In genomic region chr1:40059122-40059774, GRCm38 (mm10) we compare ENCODE assay signal across 12 mouse cellular contexts. TPM values are rescaled to one million over a fixed set of nuclear protein-coding genes. Genes with fewer than 3 reads are reported as not detected.
DNase-seq lines count a peak whose midpoint lies in the region; ATAC-seq lines count a peak whose summit lies in the region.
"Had no signal": no experiment of that assay in that cellular context is flagged by ENCODE, and none has a peak within 500 bp of the region (broad histone marks: within the 10 kb centered on the region; RNA-seq: fewer than 3 reads in every experiment).

No protein-coding gene starts in this region.

- peaks cover 4% of the 10 kb centered on the region; the same call in 1 of the 2 replicates for H3K27me3 ChIP-seq in limb, embryonic 13.5 days
- no peaks in the 10 kb centered on the region for H3K27me3 ChIP-seq in limb, embryonic 10.5 days (ENCODE audit: low read depth, poor library complexity, severe bottlenecking)
- H3K27me3 ChIP-seq in lung, embryonic 16.5 days (ENCODE audit: control insufficient read depth, insufficient read depth, low read depth, low read length): no peaks in the 10 kb centered on the region
- H3K27me3 ChIP-seq in stomach, embryonic 16.5 days (ENCODE audit: control insufficient read depth, insufficient read depth, low read length): no peaks in the 10 kb centered on the region
- no peaks in the 10 kb centered on the region for H3K27me3 ChIP-seq in hindbrain, embryonic 16.5 days (replicated peaks; ENCODE audit: control insufficient read depth, insufficient read depth, low read length)
- H3K27me3 ChIP-seq: limb, embryonic 12.5 days had no signal

- no peak overlapping the region for H3K4me2 ChIP-seq in limb, embryonic 13.5 days (replicated peaks)
- H3K4me2 ChIP-seq in lung, embryonic 16.5 days (ENCODE audit: low read depth, low read length): no peak overlapping the region
- H3K4me2 ChIP-seq in stomach, embryonic 16.5 days (ENCODE audit: low read depth, low read length): no peak overlapping the region
- H3K4me2 ChIP-seq in hindbrain, embryonic 16.5 days (ENCODE audit: low read length): no peak overlapping the region
- H3K4me2 ChIP-seq: limb, embryonic 12.5 days had no signal

- no peaks in the 10 kb centered on the region for H3K4me1 ChIP-seq in limb, embryonic 13.5 days
- no peaks in the 10 kb centered on the region for H3K4me1 ChIP-seq in limb, embryonic 10.5 days
- no peaks in the 10 kb centered on the region for H3K4me1 ChIP-seq in lung, embryonic 16.5 days (replicated peaks; ENCODE audit: control insufficient read depth, insufficient read depth, low read length)
- H3K4me1 ChIP-seq in stomach, embryonic 16.5 days (ENCODE audit: control insufficient read depth, insufficient read depth, low read length): no peaks in the 10 kb centered on the region
- H3K4me1 ChIP-seq in hindbrain, embryonic 16.5 days (ENCODE audit: control insufficient read depth, insufficient read depth, low read depth, low read length): no peaks in the 10 kb centered on the region; the same call in 1 of the 2 replicates
- H3K4me1 ChIP-seq: limb, embryonic 12.5 days had no signal

- no peaks in the 10 kb centered on the region for H3K36me3 ChIP-seq in limb, embryonic 13.5 days
- no peaks in the 10 kb centered on the region for H3K36me3 ChIP-seq in limb, embryonic 10.5 days
- no peaks in the 10 kb centered on the region for H3K36me3 ChIP-seq in lung, embryonic 16.5 days (ENCODE audit: control insufficient read depth, insufficient read depth, low read length)
- no peaks in the 10 kb centered on the region for H3K36me3 ChIP-seq in stomach, embryonic 16.5 days (ENCODE audit: control insufficient read depth, insufficient read depth, low read length)
- H3K36me3 ChIP-seq in hindbrain, embryonic 16.5 days (ENCODE audit: control insufficient read depth, insufficient read depth, low read length): no peaks in the 10 kb centered on the region
- H3K36me3 ChIP-seq: limb, embryonic 12.5 days had no signal

- no peak overlapping the region for H3K27ac ChIP-seq in limb, embryonic 13.5 days
- no peak overlapping the region for H3K27ac ChIP-seq in limb, embryonic 10.5 days
- no peak overlapping the region for H3K27ac ChIP-seq in lung, embryonic 16.5 days (ENCODE audit: low read length)
- 0 out of 2 replicates have a peak overlapping the region, but pooled peaks have one; percentile 1 for H3K27ac ChIP-seq in stomach, embryonic 16.5 days (ENCODE audit: low read length)
- no peak overlapping the region for H3K27ac ChIP-seq in hindbrain, embryonic 16.5 days (ENCODE audit: low read depth, low read length)
- H3K27ac ChIP-seq: limb, embryonic 12.5 days; macrophage had no signal

- no peak for ATAC-seq in limb, embryonic 13.5 days (ENCODE audit: low FRiP score, low read depth)
- ATAC-seq in granulocyte monocyte progenitor cell, adult 5-6 weeks (replicated peaks; ENCODE audit: poor library complexity, severe bottlenecking): peak; percentile 58
- peak; percentile 75 for ATAC-seq in lung, embryonic 16.5 days (ENCODE audit: low read depth)
- ATAC-seq in stomach, embryonic 16.5 days (ENCODE audit: insufficient read depth, low FRiP score): peak; percentile 31; the same call in 1 of the 2 replicates
- ATAC-seq in hindbrain, embryonic 16.5 days: no peak
- ATAC-seq: intestine, postnatal 0 days had no signal

- 0 out of 2 replicates have a peak overlapping the region, but pooled peaks have one; percentile 5 for H3K9ac ChIP-seq in limb, embryonic 13.5 days
- no peak overlapping the region for H3K9ac ChIP-seq in lung, embryonic 16.5 days (ENCODE audit: low read length)
- no peak overlapping the region for H3K9ac ChIP-seq in stomach, embryonic 16.5 days (ENCODE audit: low read length)
- H3K9ac ChIP-seq in hindbrain, embryonic 16.5 days (ENCODE audit: low read depth, low read length): no peak overlapping the region
- H3K9ac ChIP-seq: limb, embryonic 12.5 days had no signal

- no peak overlapping the region for H3K4me3 ChIP-seq in limb, embryonic 13.5 days
- H3K4me3 ChIP-seq in limb, embryonic 10.5 days: no peak overlapping the region
- no peak overlapping the region for H3K4me3 ChIP-seq in lung, embryonic 16.5 days (ENCODE audit: low read length)
- H3K4me3 ChIP-seq in stomach, embryonic 16.5 days (replicated peaks; ENCODE audit: low read length): no peak overlapping the region
- no peak overlapping the region for H3K4me3 ChIP-seq in hindbrain, embryonic 16.5 days (ENCODE audit: low read length)
- H3K4me3 ChIP-seq: erythroblast, embryonic 14.5 days; limb, embryonic 12.5 days had no signal

- 68% methylated on average over 4 of the region's 4 CpGs for WGBS in limb, embryonic 13.5 days
- 89% methylated on average over 4 of the region's 4 CpGs for WGBS in limb, embryonic 10.5 days
- 65% methylated on average over 4 of the region's 4 CpGs for WGBS in lung, embryonic 16.5 days
- WGBS in stomach, embryonic 16.5 days: 55% methylated on average over 4 of the region's 4 CpGs
- 83% methylated on average over 4 of the region's 4 CpGs for WGBS in hindbrain, embryonic 16.5 days

- DNase-seq in limb, embryonic 10.5 days (ENCODE audit: low spot score): no peak
- DNase-seq in right cerebral cortex, postnatal 25 days: no peak
- no peak for DNase-seq in left cerebral cortex, postnatal 36 days (ENCODE audit: low spot score in 2 of 2)

- H3K9me3 ChIP-seq in limb, embryonic 13.5 days: no peaks in the 10 kb centered on the region
- no peaks in the 10 kb centered on the region for H3K9me3 ChIP-seq in limb, embryonic 10.5 days (replicated peaks)
- no peaks in the 10 kb centered on the region for H3K9me3 ChIP-seq in lung, embryonic 16.5 days (ENCODE audit: control insufficient read depth, low read length)
- no peaks in the 10 kb centered on the region for H3K9me3 ChIP-seq in stomach, embryonic 16.5 days (replicated peaks; ENCODE audit: control insufficient read depth, low read length)
- no peaks in the 10 kb centered on the region for H3K9me3 ChIP-seq in hindbrain, embryonic 16.5 days (ENCODE audit: control insufficient read depth, low read length)
- H3K9me3 ChIP-seq: limb, embryonic 12.5 days had no signal

- intact Hi-C loops in left cerebral cortex, postnatal 36 days (cut with DNase I): no loop called here

RNA-seq across cellular contexts. Expression of gene Il1r2, which starts 14.6 kb away (rescaled TPM):
- 1.6 and 1.9 TPM in 2 replicates for polyA plus RNA-seq in limb, embryonic 13.5 days (2015; fragmentation: Nextera tagmentation; extraction: Ambion mirVana)
- polyA plus RNA-seq in limb, embryonic 10.5 days (2016; fragmentation: Nextera tagmentation; extraction: Ambion mirVana): 0.41 and 0.54 TPM in 2 replicates
- total RNA-seq in granulocyte monocyte progenitor cell, adult 5-6 weeks (2014; fragmentation: Nextera tagmentation): not detected in 2 replicates
- 0.88 and 2.9 TPM in 2 replicates for total RNA-seq in granulocyte monocyte progenitor cell, adult 5-6 weeks (2017)
- 0.69 and 1.1 TPM in 2 replicates for polyA plus RNA-seq in lung, embryonic 16.5 days (2015; fragmentation: Nextera tagmentation; extraction: Ambion mirVana)
- polyA plus RNA-seq in stomach, embryonic 16.5 days (2015; fragmentation: Nextera tagmentation; extraction: Ambion mirVana): 14.1 and 28.0 TPM in 2 replicates
- total RNA-seq in left cerebral cortex, postnatal 36 days (2021): not detected
- polyA plus RNA-seq in hindbrain, embryonic 16.5 days (2015; fragmentation: Nextera tagmentation; extraction: Ambion mirVana): 1.2 TPM in 2 replicates
- polyA plus RNA-seq: erythroblast, embryonic 14.5 days had no signal

Comparison
In these comparisons a context has a peak if more than half of its experiments do, and no peak if none do; other contexts are left out.
1. ATAC-seq: peak in granulocyte monocyte progenitor cell, adult 5-6 weeks (single experiment), lung, embryonic 16.5 days (single experiment) and stomach, embryonic 16.5 days (single experiment); none in limb, embryonic 13.5 days (single experiment) and hindbrain, embryonic 16.5 days (single experiment).